Mouse (Mus musculus): ENCODE data around the gene Lhfpl5. TPM values are rescaled to one million over a fixed set of nuclear protein-coding genes. Genes with fewer than 3 reads are reported as not detected.

Gene Lhfpl5
- polyA plus RNA-seq, 1 experiment: not detected

GRCm38 (mm10) chr17:28621381-28622299, 46.2 kb downstream of the Lhfpl5 start:
- Histone ChIP-seq H3K4me3 (replicated peaks) (peak overlapping the region; percentile 97), H3K4me1 (peaks cover 62% of the 10 kb centered on the region), H3K27me3 (replicated peaks) (peaks cover 3% of the 10 kb centered on the region), H3K36me3 (replicated peaks; ENCODE audit: low read length) (peaks cover 34% of the 10 kb centered on the region), H3K9me3 (no peaks in the 10 kb centered on the region)
- TF ChIP-seq GATA1 (IDR thresholded peaks at IDR 0.05; ENCODE audit: borderline replicate concordance, low read length): no peak
- no peak for TF ChIP-seq FLI1 (IDR thresholded peaks at IDR 0.05; ENCODE audit: low read length)

GRCm38 (mm10) chr17:28622300-28622759, 46.9 kb downstream of the Lhfpl5 start, which contains the start of gene Srpk1:
TSS of gene Srpk1 (minus strand) at chr17:28622709.
- H3K4me3 ChIP-seq (replicated peaks): peak within 1 kb of the TSS; percentile 97
- peaks cover 59% of the 10 kb centered on the region for H3K4me1 ChIP-seq
- no peaks in the 10 kb centered on the region for H3K9me3 ChIP-seq
- H3K36me3 ChIP-seq (replicated peaks; ENCODE audit: low read length): peaks cover 30% of the 10 kb centered on the region
- peaks cover 8% of the 10 kb centered on the region for H3K27me3 ChIP-seq (replicated peaks)
- TF ChIP-seq FLI1 (IDR thresholded peaks at IDR 0.05; ENCODE audit: low read length) (no peak), GATA1 (IDR thresholded peaks at IDR 0.05; ENCODE audit: borderline replicate concordance, low read length) (no peak)

- Histone ChIP-seq H3K4me1 (peaks cover 48% of the 10 kb centered on the region), H3K27me3 (replicated peaks) (peaks cover 22% of the 10 kb centered on the region), H3K4me3 (replicated peaks) (no peak overlapping the region), H3K9me3 (no peaks in the 10 kb centered on the region), H3K36me3 (replicated peaks; ENCODE audit: low read length) (peaks cover 9% of the 10 kb centered on the region)
- TF ChIP-seq FLI1 (IDR thresholded peaks at IDR 0.05; ENCODE audit: low read length): no peak
- no peak for TF ChIP-seq GATA1 (IDR thresholded peaks at IDR 0.05; ENCODE audit: borderline replicate concordance, low read length)
Measured at GRCm38 (mm10) chr17:28624841-28625240, 49.4 kb downstream of the Lhfpl5 start.

- no peak for TF ChIP-seq FLI1 (IDR thresholded peaks at IDR 0.05; ENCODE audit: low read length)
- no peak for TF ChIP-seq GATA1 (IDR thresholded peaks at IDR 0.05; ENCODE audit: borderline replicate concordance, low read length)
- H3K36me3 ChIP-seq (replicated peaks; ENCODE audit: low read length): peaks cover 4% of the 10 kb centered on the region
- H3K4me3 ChIP-seq (replicated peaks): peak overlapping the region; percentile 59
- H3K9me3 ChIP-seq: no peaks in the 10 kb centered on the region
- H3K4me1 ChIP-seq: peaks cover 43% of the 10 kb centered on the region
- peaks cover 22% of the 10 kb centered on the region for H3K27me3 ChIP-seq (replicated peaks)
Measured at GRCm38 (mm10) chr17:28625327-28625726, 49.9 kb downstream of the Lhfpl5 start.

GRCm38 (mm10) chr17:28626937-28627336, 51.5 kb downstream of the Lhfpl5 start:
- H3K27me3 ChIP-seq (replicated peaks): peaks cover 26% of the 10 kb centered on the region
- no peak for TF ChIP-seq GATA1 (IDR thresholded peaks at IDR 0.05; ENCODE audit: borderline replicate concordance, low read length)
- no peak for TF ChIP-seq FLI1 (IDR thresholded peaks at IDR 0.05; ENCODE audit: low read length)
- H3K36me3 ChIP-seq (replicated peaks; ENCODE audit: low read length): no peaks in the 10 kb centered on the region
- peaks cover 31% of the 10 kb centered on the region for H3K4me1 ChIP-seq
- no peak overlapping the region for H3K4me3 ChIP-seq (replicated peaks)
- H3K9me3 ChIP-seq: no peaks in the 10 kb centered on the region

GRCm38 (mm10) chr17:28628248-28629124, 53.0 kb downstream of the Lhfpl5 start:
- H3K4me3 ChIP-seq (replicated peaks): peak overlapping the region; percentile 26

GRCm38 (mm10) chr17:28629125-28629524, 53.7 kb downstream of the Lhfpl5 start:
- Histone ChIP-seq H3K4me3 (replicated peaks) (no peak overlapping the region), H3K36me3 (replicated peaks; ENCODE audit: low read length) (no peaks in the 10 kb centered on the region), H3K4me1 (peaks cover 26% of the 10 kb centered on the region), H3K9me3 (no peaks in the 10 kb centered on the region), H3K27me3 (replicated peaks) (peaks cover 40% of the 10 kb centered on the region)
- TF ChIP-seq GATA1 (IDR thresholded peaks at IDR 0.05; ENCODE audit: borderline replicate concordance, low read length) (no peak), FLI1 (IDR thresholded peaks at IDR 0.05; ENCODE audit: low read length) (no peak)

More at GRCm38 (mm10) chr17:28628248-28629124, 53.0 kb downstream of the Lhfpl5 start:
- H3K4me1 ChIP-seq: peaks cover 26% of the 10 kb centered on the region
- no peak for TF ChIP-seq GATA1 (IDR thresholded peaks at IDR 0.05; ENCODE audit: borderline replicate concordance, low read length)
- no peak for TF ChIP-seq FLI1 (IDR thresholded peaks at IDR 0.05; ENCODE audit: low read length)
- peaks cover 36% of the 10 kb centered on the region for H3K27me3 ChIP-seq (replicated peaks)
- no peaks in the 10 kb centered on the region for H3K36me3 ChIP-seq (replicated peaks; ENCODE audit: low read length)
- no peaks in the 10 kb centered on the region for H3K9me3 ChIP-seq

Other genes starting within 250 kb of the Lhfpl5 start
- 4,291 and 7,093 TPM in 2 replicates for gene Rpl10a, start 247.2 kb upstream of the Lhfpl5 start, polyA plus RNA-seq (2012; ENCODE audit: insufficient read depth, low replicate concordance)
- 0.26 TPM in 1 of 2 replicates, not detected in the other for gene Tead3, start 224.8 kb upstream of the Lhfpl5 start, polyA plus RNA-seq (2012; ENCODE audit: insufficient read depth, low replicate concordance)
- 2.7 TPM in 1 of 2 replicates, not detected in the other for gene Tulp1, start 210.4 kb upstream of the Lhfpl5 start, polyA plus RNA-seq (2012; ENCODE audit: insufficient read depth, low replicate concordance)
- gene Fkbp5, start 58.1 kb upstream of the Lhfpl5 start, polyA plus RNA-seq (2012; ENCODE audit: insufficient read depth, low replicate concordance): 8.7 and 25.1 TPM in 2 replicates
- gene Armc12, start 44.8 kb upstream of the Lhfpl5 start, polyA plus RNA-seq (2012; ENCODE audit: insufficient read depth, low replicate concordance): not detected in 2 replicates
- gene Clpsl2, start 26.2 kb upstream of the Lhfpl5 start, polyA plus RNA-seq (2012; ENCODE audit: insufficient read depth, low replicate concordance): not detected in 2 replicates
- gene Clps, start 14.9 kb upstream of the Lhfpl5 start, polyA plus RNA-seq (2012; ENCODE audit: insufficient read depth, low replicate concordance): not detected in 2 replicates
- 5.0 and 32.1 TPM in 2 replicates for gene Srpk1, start 47.1 kb downstream of the Lhfpl5 start, polyA plus RNA-seq (2012; ENCODE audit: insufficient read depth, low replicate concordance)
- 1.2 and 1.4 TPM in 2 replicates for gene Slc26a8, start 114.6 kb downstream of the Lhfpl5 start, polyA plus RNA-seq (2012; ENCODE audit: insufficient read depth, low replicate concordance)
- gene Mapk14, start 115.7 kb downstream of the Lhfpl5 start, polyA plus RNA-seq (2012; ENCODE audit: insufficient read depth, low replicate concordance): 23.4 and 34.8 TPM in 2 replicates
- not detected in 2 replicates for gene AC170998.1, start 150.4 kb downstream of the Lhfpl5 start, polyA plus RNA-seq (2012; ENCODE audit: insufficient read depth, low replicate concordance)
- 0.50 TPM in 1 of 2 replicates, not detected in the other for gene Mapk13, start 193.7 kb downstream of the Lhfpl5 start, polyA plus RNA-seq (2012; ENCODE audit: insufficient read depth, low replicate concordance)
- 8.8 and 9.5 TPM in 2 replicates for gene Brpf3, start 225.4 kb downstream of the Lhfpl5 start, polyA plus RNA-seq (2012; ENCODE audit: insufficient read depth, low replicate concordance)

Measured in megakaryocyte, embryonic 14.5 days (primary cell).